Mouse (Mus musculus) retina, embryonic 14.5 days (tissue): ENCODE data around the gene Gm28230.

Experiments
- DNase-seq: peaks from one replicate; pipeline ENCODE4 v3.0.0-alpha.2; 2015; ENCODE audit warnings: low spot score

Gene Gm28230

GRCm38 (mm10) chr2:74739869-74740268 lies 13.3 kb downstream of the Gm28230 start:
- DNase-seq, result no peak

GRCm38 (mm10) chr2:74740311-74741091 lies 14.0 kb downstream of the Gm28230 start:
- DNase-seq, result no peak

- no peak for DNase-seq
Observed at GRCm38 (mm10) chr2:74741252-74741978, 14.9 kb downstream of the Gm28230 start.

GRCm38 (mm10) chr2:74741979-74742277 lies 15.4 kb downstream of the Gm28230 start:
- DNase-seq, result no peak

GRCm38 (mm10) chr2:74745540-74746297 lies 19.2 kb downstream of the Gm28230 start:
- DNase-seq, result no peak

GRCm38 (mm10) chr2:74746298-74746921 lies 19.9 kb downstream of the Gm28230 start:
- DNase-seq, result no peak

- no peak for DNase-seq
Observed at GRCm38 (mm10) chr2:74747006-74747405, 20.5 kb downstream of the Gm28230 start.

GRCm38 (mm10) chr2:74747661-74748141 lies 21.2 kb downstream of the Gm28230 start:
- no peak for DNase-seq

- no peak for DNase-seq
Observed at GRCm38 (mm10) chr2:74748436-74748995, 22.0 kb downstream of the Gm28230 start.

- peak; percentile 72 for DNase-seq
Observed at GRCm38 (mm10) chr2:74749337-74750121, 23.0 kb downstream of the Gm28230 start.

- DNase-seq, result no peak
Observed at GRCm38 (mm10) chr2:74750731-74751250, 24.3 kb downstream of the Gm28230 start.

- DNase-seq, result no peak
Observed at GRCm38 (mm10) chr2:74751861-74752260, 25.3 kb downstream of the Gm28230 start.

- no peak for DNase-seq
Observed at GRCm38 (mm10) chr2:74752431-74753174, 26.1 kb downstream of the Gm28230 start.

- no peak for DNase-seq
Observed at GRCm38 (mm10) chr2:74753175-74753523, 26.6 kb downstream of the Gm28230 start.

GRCm38 (mm10) chr2:74753711-74754110 lies 27.2 kb downstream of the Gm28230 start:
- no peak for DNase-seq

- DNase-seq, result no peak
Observed at GRCm38 (mm10) chr2:74760146-74760545, 33.6 kb downstream of the Gm28230 start.

GRCm38 (mm10) chr2:74761941-74762340 lies 35.4 kb downstream of the Gm28230 start:
- no peak for DNase-seq

GRCm38 (mm10) chr2:74762522-74763244 lies 36.2 kb downstream of the Gm28230 start, which contains the start of gene Hoxd1:
Hoxd1 (plus strand) TSS chr2:74762980.
- DNase-seq, result peak; percentile 69

- no peak for DNase-seq
Observed at GRCm38 (mm10) chr2:74763245-74763735, 36.8 kb downstream of the Gm28230 start.
